Mouse (Mus musculus): Measurements from ENCODE around the gene Sult6b2.

DNA sequence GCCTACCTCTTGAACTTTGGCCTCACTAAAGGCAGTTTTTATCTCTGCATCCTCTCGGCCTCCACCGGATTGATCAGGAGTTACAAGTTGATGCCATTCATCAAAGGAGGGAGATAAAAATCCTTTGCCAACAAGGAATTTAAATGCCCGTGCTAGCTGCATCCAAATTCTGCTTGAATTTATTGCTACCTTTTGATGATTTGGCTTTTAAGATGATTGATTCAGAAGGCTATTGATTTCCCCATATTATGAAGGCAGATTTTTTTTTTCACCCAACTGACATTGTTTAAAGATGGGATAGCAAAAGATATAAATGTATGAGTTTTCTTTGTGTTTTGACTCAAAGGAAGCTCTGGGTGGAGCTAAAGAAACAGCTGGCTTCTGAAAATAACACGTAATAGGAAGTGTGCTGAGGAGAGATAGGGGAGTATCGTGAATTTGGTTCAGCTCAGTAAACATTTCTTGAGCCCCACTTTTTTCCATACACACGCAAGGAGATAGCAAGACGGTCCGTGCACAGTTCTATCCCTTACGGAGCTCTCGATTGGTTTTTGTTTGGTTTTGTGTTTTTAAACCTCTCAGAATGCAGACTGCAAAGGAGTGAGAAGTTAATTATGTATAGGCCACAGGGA, 46.9 kb downstream of the Sult6b2 start:
- TF ChIP-seq EP300 (IDR thresholded peaks at IDR 0.05; ENCODE audit: low read depth) (peak; percentile 67; the same call in 1 of the 2 replicates), CTCF (IDR thresholded peaks at IDR 0.05; ENCODE audit: low read depth) (no peak)

All from heart, postnatal 0 days (tissue).